Mouse (Mus musculus): ENCODE measurements at regions not wholly inside any gene's neighbourhood (a gene's known extent, or its start where the extent isn't known, plus 50 kb on each side); places are given as distances from the start of the nearest gene placed in this dataset.
"Not testable (repeated sequence)": the region's sequence is repeated elsewhere in the genome, so short reads cannot be mapped to it uniquely, and the experiment has no call there.

- no peak for DNase-seq
These were observed 211.0 kb upstream of the Phyhipl start for GRCm38 (mm10) chr10:70866737-70867136.

- no peak for DNase-seq
These were observed 208.9 kb upstream of the Phyhipl start for GRCm38 (mm10) chr10:70864650-70865049.

- DNase-seq: no peak
These were observed 206.2 kb upstream of the Phyhipl start for GRCm38 (mm10) chr10:70862022-70862335.

GRCm38 (mm10) chr10:70861131-70862021 lies 205.6 kb upstream of the Phyhipl start:
- no peak for DNase-seq

- no peak for DNase-seq
These were observed 201.5 kb upstream of the Phyhipl start for GRCm38 (mm10) chr10:70857155-70857820.

GRCm38 (mm10) chr10:70855948-70856347 lies 200.2 kb upstream of the Phyhipl start:
- no peak for DNase-seq

- no peak for DNase-seq
These were observed 197.8 kb upstream of the Phyhipl start for GRCm38 (mm10) chr10:70853614-70854013.

GRCm38 (mm10) chr10:70848141-70848540 lies 192.4 kb upstream of the Phyhipl start:
- DNase-seq: no peak

- no peak for DNase-seq
These were observed 191.6 kb upstream of the Phyhipl start for GRCm38 (mm10) chr10:70847341-70847882.

GRCm38 (mm10) chr10:70846281-70847168 lies 190.8 kb upstream of the Phyhipl start:
- DNase-seq: no peak

- DNase-seq: no peak
These were observed 188.1 kb upstream of the Phyhipl start for GRCm38 (mm10) chr10:70843848-70844247.

- no peak for DNase-seq
These were observed 186.5 kb upstream of the Phyhipl start for GRCm38 (mm10) chr10:70842176-70842838.

GRCm38 (mm10) chr10:70841179-70841578 lies 185.4 kb upstream of the Phyhipl start:
- DNase-seq: not testable (repeated sequence)

- DNase-seq: no peak
These were observed 182.4 kb upstream of the Phyhipl start for GRCm38 (mm10) chr10:70838147-70838546.

GRCm38 (mm10) chr10:70837326-70837725 lies 181.6 kb upstream of the Phyhipl start:
- no peak for DNase-seq

GRCm38 (mm10) chr10:70832616-70833015 lies 176.9 kb upstream of the Phyhipl start:
- no peak for DNase-seq

- no peak for DNase-seq
These were observed 172.5 kb upstream of the Phyhipl start for GRCm38 (mm10) chr10:70828217-70828616.

GRCm38 (mm10) chr10:70827522-70827921 lies 171.8 kb upstream of the Phyhipl start:
- not testable (repeated sequence) for DNase-seq

GRCm38 (mm10) chr10:70826706-70827105 lies 170.9 kb upstream of the Phyhipl start:
- no peak for DNase-seq

GRCm38 (mm10) chr10:70825451-70825850 lies 169.7 kb upstream of the Phyhipl start:
- DNase-seq: no peak

GRCm38 (mm10) chr10:70824461-70824860 lies 168.7 kb upstream of the Phyhipl start:
- no peak for DNase-seq

- peak in 1 of 2 experiments; percentile 43 for DNase-seq
These were observed 164.2 kb upstream of the Phyhipl start for GRCm38 (mm10) chr10:70819951-70820350.

Data from kidney, adult 8-10 months (tissue).